ENCODE assay signal across 10 mouse cellular contexts in genomic region chr10:128845516-128845915, GRCm38 (mm10). TPM values are rescaled to one million over a fixed set of nuclear protein-coding genes. Genes with fewer than 3 reads are reported as not detected.
DNase-seq lines count a peak whose midpoint lies in the region; ATAC-seq lines count a peak whose summit lies in the region.
"Had no signal": no experiment of that assay in that cellular context is flagged by ENCODE, and none has a peak within 500 bp of the region (broad histone marks: within the 10 kb centered on the region; RNA-seq: fewer than 3 reads in every experiment).

No protein-coding gene starts in this region.

- H3K27me3 ChIP-seq in heart, embryonic 10.5 days (ENCODE audit: insufficient read depth, poor library complexity, severe bottlenecking) = no peaks in the 10 kb centered on the region
- H3K27me3 ChIP-seq: liver, embryonic 15.5 days had no signal

- no peak overlapping the region for H3K27ac ChIP-seq in heart, embryonic 10.5 days
- H3K27ac ChIP-seq: liver, embryonic 15.5 days had no signal

- H3K4me1 ChIP-seq in heart, embryonic 10.5 days = no peaks in the 10 kb centered on the region

- WGBS in heart, embryonic 10.5 days = 78% methylated on average over 2 of the region's 2 CpGs

- intact Hi-C loops in heart, postnatal 10 days (cut with DNase I) = loop anchor here (1.0 to 2.0 kb wide), 2 partner anchors 50 to 131 kb away; no protein-coding TSS in a partner anchor

- H3K9me3 ChIP-seq in heart, embryonic 10.5 days = no peaks in the 10 kb centered on the region
- H3K9me3 ChIP-seq: liver, embryonic 15.5 days had no signal

- ATAC-seq in activated CD4-positive, CD25-positive, alpha-beta regulatory T cell, adult 4 months = no peak
- no peak for ATAC-seq in erythroid progenitor cell, adult 5-6 weeks (replicated peaks; ENCODE audit: low FRiP score, poor library complexity, severe bottlenecking)

- peak; percentile 22 to 36 for DNase-seq in heart, postnatal 10 days
- DNase-seq in heart, embryonic 10.5 days (ENCODE audit: low spot score) = no peak
- DNase-seq in 416B (ENCODE audit: low read depth) (peak; percentile 66), NIH3T3 (ENCODE audit: low read depth) (peak; percentile 71)
- peak; percentile 29 to 37 for DNase-seq in kidney, postnatal 36 days
- no peak for DNase-seq in adrenal gland, adult 2 months
- DNase-seq: adrenal gland, postnatal 36 days had no signal

- no peak overlapping the region for H3K4me3 ChIP-seq in heart, embryonic 10.5 days
- H3K4me3 ChIP-seq: liver, embryonic 15.5 days had no signal

- peaks cover 80% of the 10 kb centered on the region for H3K36me3 ChIP-seq in heart, embryonic 10.5 days

RNA-seq across cellular contexts. Expression of gene Ormdl2, which starts 24.1 kb away (rescaled TPM):
- 1 to 10 TPM; 6.5 to 9.8 TPM for total RNA-seq in heart, postnatal 10 days (2021)
- polyA plus RNA-seq in heart, embryonic 10.5 days (2016; fragmentation: Nextera tagmentation; extraction: Ambion mirVana) = 65.1 and 78.6 TPM in 2 replicates
- 10 to 100 TPM; 75.6 to 87.1 TPM for polyA plus RNA-seq in activated CD4-positive, CD25-positive, alpha-beta regulatory T cell, adult 4 months (2017; shearing (Covaris generic))
- total RNA-seq in erythroid progenitor cell, adult 5-6 weeks (2015; ENCODE audit: low replicate concordance) = 32.7 and 45.4 TPM in 2 replicates
- 23.9 and 91.4 TPM in 2 replicates for total RNA-seq in erythroid progenitor cell, adult 5-6 weeks (2017; ENCODE audit: low replicate concordance)
- total RNA-seq in adrenal gland, adult 2 months (2021) = 10 to 100 TPM; 52.3 to 64.8 TPM
- polyA plus RNA-seq in adrenal gland, adult 2 months (2012; rRNA removed) = 29.4 and 36.8 TPM in 2 replicates

RNA-seq across cellular contexts. Expression of gene Sarnp, which starts 28.4 kb away (rescaled TPM):
- 10 to 100 TPM; 47.2 to 52.6 TPM for total RNA-seq in heart, postnatal 10 days (2021)
- polyA plus RNA-seq in heart, embryonic 10.5 days (2016; fragmentation: Nextera tagmentation; extraction: Ambion mirVana) = 181 and 225 TPM in 2 replicates
- polyA plus RNA-seq in activated CD4-positive, CD25-positive, alpha-beta regulatory T cell, adult 4 months (2017; shearing (Covaris generic)) = 100 to 1,000 TPM; 192 to 229 TPM
- total RNA-seq in erythroid progenitor cell, adult 5-6 weeks (2015; ENCODE audit: low replicate concordance) = 151 and 206 TPM in 2 replicates
- 162 and 172 TPM in 2 replicates for total RNA-seq in erythroid progenitor cell, adult 5-6 weeks (2017; ENCODE audit: low replicate concordance)
- total RNA-seq in adrenal gland, adult 2 months (2021) = 10 to 100 TPM; 52.7 to 55.8 TPM
- polyA plus RNA-seq in adrenal gland, adult 2 months (2012; rRNA removed) = 1.3 and 1.5 TPM in 2 replicates

RNA-seq across cellular contexts. Expression of gene Tmem198b, which starts 41.3 kb away (rescaled TPM):
- total RNA-seq in heart, postnatal 10 days (2021) = 10 to 100 TPM; 12.7 to 13.3 TPM
- 13.6 and 16.3 TPM in 2 replicates for polyA plus RNA-seq in heart, embryonic 10.5 days (2016; fragmentation: Nextera tagmentation; extraction: Ambion mirVana)
- 1 to 10 TPM; 3.3 to 3.4 TPM for polyA plus RNA-seq in activated CD4-positive, CD25-positive, alpha-beta regulatory T cell, adult 4 months (2017; shearing (Covaris generic))
- 6.5 TPM in 1 of 2 replicates, not detected in the other for total RNA-seq in erythroid progenitor cell, adult 5-6 weeks (2015; ENCODE audit: low replicate concordance)
- total RNA-seq in erythroid progenitor cell, adult 5-6 weeks (2017; ENCODE audit: low replicate concordance) = 0.26 and 2.0 TPM in 2 replicates
- total RNA-seq in adrenal gland, adult 2 months (2021) = 1 to 10 TPM; 6.7 to 9.4 TPM
- 15.6 and 18.0 TPM in 2 replicates for polyA plus RNA-seq in adrenal gland, adult 2 months (2012; rRNA removed)

RNA-seq across cellular contexts. Expression of gene Dnajc14, which starts 41.7 kb away (rescaled TPM):
- total RNA-seq in heart, postnatal 10 days (2021) = 10 to 100 TPM; 49.1 to 52.0 TPM
- 48.0 and 48.1 TPM in 2 replicates for polyA plus RNA-seq in heart, embryonic 10.5 days (2016; fragmentation: Nextera tagmentation; extraction: Ambion mirVana)
- polyA plus RNA-seq in activated CD4-positive, CD25-positive, alpha-beta regulatory T cell, adult 4 months (2017; shearing (Covaris generic)) = 10 to 100 TPM; 54.4 to 68.5 TPM
- total RNA-seq in erythroid progenitor cell, adult 5-6 weeks (2015; ENCODE audit: low replicate concordance) = 15.1 and 15.5 TPM in 2 replicates
- 23.5 and 24.6 TPM in 2 replicates for total RNA-seq in erythroid progenitor cell, adult 5-6 weeks (2017; ENCODE audit: low replicate concordance)
- total RNA-seq in adrenal gland, adult 2 months (2021) = 10 to 100 TPM; 61.8 to 77.2 TPM
- 7.1 and 10.6 TPM in 2 replicates for polyA plus RNA-seq in adrenal gland, adult 2 months (2012; rRNA removed)

RNA-seq across cellular contexts. Expression of gene Gdf11, which starts 46.0 kb away (rescaled TPM):
- 1 to 10 TPM; 3.1 to 4.0 TPM for total RNA-seq in heart, postnatal 10 days (2021)
- polyA plus RNA-seq in heart, embryonic 10.5 days (2016; fragmentation: Nextera tagmentation; extraction: Ambion mirVana) = 4.6 and 5.7 TPM in 2 replicates
- polyA plus RNA-seq in activated CD4-positive, CD25-positive, alpha-beta regulatory T cell, adult 4 months (2017; shearing (Covaris generic)) = 1 to 10 TPM; 5.0 to 5.6 TPM
- 0.36 TPM in 1 of 2 replicates, not detected in the other for total RNA-seq in erythroid progenitor cell, adult 5-6 weeks (2015; ENCODE audit: low replicate concordance)
- total RNA-seq in erythroid progenitor cell, adult 5-6 weeks (2017; ENCODE audit: low replicate concordance) = not detected in 2 replicates
- total RNA-seq in adrenal gland, adult 2 months (2021) = 1 to 10 TPM; 1.8 to 2.3 TPM
- polyA plus RNA-seq in adrenal gland, adult 2 months (2012; rRNA removed) = 0.55 and 0.99 TPM in 2 replicates

Comparison
In these comparisons a context has a peak if more than half of its experiments do, and no peak if none do; other contexts are left out.
1. DNase-seq: peak in heart, postnatal 10 days (2 of 2), 416B (single experiment), NIH3T3 (single experiment) and kidney, postnatal 36 days (2 of 2); none in heart, embryonic 10.5 days (single experiment) and adrenal gland, adult 2 months (single experiment).